Mouse (Mus musculus) layer of hippocampus, postnatal 36 days (tissue): ENCODE measurements around the gene Zfp141. TPM values are rescaled to one million over a fixed set of nuclear protein-coding genes. Genes with fewer than 3 reads are reported as not detected.

ENCODE experiments used
- DNase-seq, 2 experiments: peaks; one replicate each; pipeline ENCODE4 v3.0.0; 2022
- total RNA-seq, 2 experiments: library from RNA; stranded (reverse); gene quantifications; 2 replicates each; pipeline ENCODE4 v1.2.3; 2021

Zfp141 gene
- total RNA-seq, result 10 to 100 TPM; 19.5 to 20.3 TPM

DNA sequence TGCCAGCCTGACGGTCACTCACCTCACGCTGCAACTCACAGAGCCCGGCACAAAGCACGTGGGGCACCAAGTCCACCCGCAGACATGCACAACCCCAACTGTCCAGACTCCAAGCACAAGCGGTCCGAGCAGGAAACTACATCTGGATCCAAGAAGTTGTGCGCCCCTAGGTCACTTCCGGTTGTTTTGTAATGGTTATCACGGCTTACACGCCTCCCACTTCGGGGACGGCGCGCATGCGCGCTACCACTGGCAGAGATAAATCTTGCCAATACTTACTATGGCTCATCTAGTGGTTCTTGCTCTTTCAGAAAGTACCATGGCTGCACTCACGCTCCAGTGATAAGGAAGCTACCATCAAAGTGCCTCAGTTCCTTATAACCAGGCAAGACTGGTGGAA, at the start of gene Zfp141:
Gene Zfp141 (minus strand): TSS at position 153 of the 400 bp plus-strand sequence.
- peak; percentile 83 to 84 for DNase-seq

DNA sequence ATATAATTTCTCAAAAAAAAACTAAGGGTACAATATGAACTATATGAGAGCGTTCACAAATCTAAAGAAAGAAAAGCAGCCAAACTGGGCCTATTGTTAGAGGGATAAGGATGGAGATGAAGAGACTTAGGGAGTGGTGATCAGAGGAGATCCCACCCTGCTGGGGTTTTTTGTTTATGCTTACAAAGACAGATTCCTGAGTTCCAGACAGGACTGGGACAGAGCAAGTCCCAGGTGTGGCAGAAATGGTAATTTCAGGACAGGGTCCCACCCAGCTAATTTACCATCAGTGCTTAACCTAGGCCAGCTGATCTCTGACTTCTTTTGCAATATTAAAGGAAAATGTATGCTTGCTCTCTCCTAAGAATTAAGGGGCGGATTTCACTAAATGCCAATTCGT, 46.2 kb upstream of the Zfp141 start:
- DNase-seq, result no peak

DNA sequence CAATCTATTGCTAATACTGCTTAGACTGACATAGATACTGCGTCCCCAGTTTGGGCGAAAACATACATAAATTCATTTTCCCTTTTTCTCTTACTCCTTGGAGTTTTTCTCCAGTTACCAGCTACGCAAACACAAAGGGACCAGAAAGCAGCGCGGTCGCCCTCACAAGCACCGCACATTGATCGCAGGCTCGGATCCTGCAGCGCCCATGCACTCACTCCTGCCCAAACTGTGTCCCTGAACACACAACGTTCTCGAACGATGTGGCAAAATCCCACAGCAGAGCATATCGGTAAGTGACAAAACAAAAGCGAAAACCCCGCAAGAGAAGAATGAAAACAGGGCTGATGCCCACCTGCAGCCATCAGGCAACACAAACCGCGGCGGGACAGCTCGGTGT, 354 bp downstream of the Zfp141 start:
- no peak for DNase-seq

DNA sequence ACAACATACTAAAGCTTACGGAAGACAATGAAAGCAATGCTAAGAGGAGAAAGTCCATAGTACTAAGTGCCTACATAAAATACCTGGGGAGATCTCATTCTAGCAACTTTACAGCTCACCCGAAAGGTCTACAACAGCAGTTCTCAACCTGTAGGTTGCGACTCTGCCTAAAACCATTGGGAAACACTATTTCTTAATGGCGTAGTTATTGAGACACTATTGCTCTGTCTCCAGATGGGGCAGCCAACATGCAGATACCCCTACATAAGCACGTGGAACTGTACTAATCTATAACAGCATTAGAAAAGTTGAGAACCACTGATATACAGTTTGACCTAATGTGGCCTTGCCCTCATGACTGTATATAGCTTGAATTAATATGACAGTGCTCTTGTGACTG, 7.3 kb downstream of the Zfp141 start:
- DNase-seq, result no peak

DNA sequence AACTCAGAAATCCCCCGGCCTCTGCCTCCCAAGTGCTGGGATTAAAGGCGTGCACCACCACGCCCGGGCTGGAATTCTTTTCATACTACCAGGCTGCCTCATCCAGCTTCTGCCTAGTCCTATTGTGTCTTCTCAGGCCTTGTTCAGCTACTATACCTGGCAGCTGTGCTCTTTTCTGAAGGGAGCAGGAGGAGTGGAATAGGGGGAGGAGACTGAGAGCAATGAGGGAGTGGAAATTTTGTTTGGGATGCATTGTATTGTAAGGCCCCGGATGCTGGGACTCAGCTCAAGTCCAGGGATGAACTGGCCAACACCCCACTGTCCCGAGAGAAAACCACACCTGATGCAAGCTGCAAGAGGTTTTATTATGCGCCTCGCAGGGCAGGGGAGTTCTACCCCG, 8.2 kb downstream of the Zfp141 start:
- no peak for DNase-seq

DNA sequence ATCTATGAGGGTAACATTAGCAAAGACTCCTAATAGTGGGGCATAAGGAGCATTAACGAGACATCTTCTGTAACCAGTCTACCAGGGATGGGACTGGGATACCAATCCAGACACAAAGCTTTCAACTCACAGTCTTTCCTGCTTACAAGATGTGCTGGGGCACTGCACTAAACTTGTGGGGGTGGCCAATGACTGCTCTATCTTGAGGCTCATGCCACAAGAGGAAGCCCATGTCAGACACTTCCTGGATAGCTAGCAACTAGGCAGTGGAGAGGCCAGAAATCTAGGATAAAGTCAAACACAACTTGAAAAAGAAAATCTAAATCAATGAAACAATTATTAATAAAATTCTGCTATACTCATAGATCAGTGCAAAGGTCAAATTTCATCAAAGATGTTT, 9.3 kb downstream of the Zfp141 start:
- no peak for DNase-seq

DNA sequence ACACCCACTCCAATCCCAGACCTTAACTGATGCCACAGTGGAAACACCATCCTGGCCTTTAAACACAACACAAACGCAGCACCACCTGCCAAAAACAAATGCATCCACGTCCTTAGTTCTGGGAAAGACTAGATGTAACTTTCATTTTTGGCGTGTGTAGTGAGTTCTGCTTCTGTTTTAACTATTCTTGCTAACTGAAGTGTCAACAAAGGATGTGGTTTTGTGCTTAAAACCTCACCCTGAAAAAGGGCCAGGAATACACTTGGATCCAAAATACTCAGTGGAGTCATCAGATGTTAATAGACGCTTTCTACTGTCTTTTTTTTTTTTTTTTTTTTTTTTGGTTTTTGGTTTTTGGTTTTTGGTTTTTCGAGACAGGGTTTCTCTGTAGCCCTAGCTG, 14.7 kb downstream of the Zfp141 start:
- no peak for DNase-seq

DNA sequence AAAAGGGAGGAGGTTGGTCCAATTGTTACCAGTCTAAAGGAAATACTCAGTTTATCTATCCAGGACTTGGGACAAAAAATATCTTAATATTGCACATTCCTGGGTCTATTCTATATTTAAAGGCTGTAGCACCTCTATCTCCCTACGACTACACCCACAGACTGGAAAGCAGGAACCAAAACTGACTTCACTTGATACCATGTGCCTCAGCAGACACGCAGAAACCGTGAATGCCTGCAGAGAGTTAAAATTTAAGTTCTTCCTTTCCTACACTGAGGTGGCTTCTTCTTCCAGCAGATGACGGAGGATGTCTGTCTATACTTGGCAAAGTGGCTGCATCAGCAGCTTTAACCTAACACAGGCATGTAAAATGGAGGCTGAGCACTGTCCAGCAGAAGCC, 15.2 kb downstream of the Zfp141 start:
- no peak for DNase-seq

DNA sequence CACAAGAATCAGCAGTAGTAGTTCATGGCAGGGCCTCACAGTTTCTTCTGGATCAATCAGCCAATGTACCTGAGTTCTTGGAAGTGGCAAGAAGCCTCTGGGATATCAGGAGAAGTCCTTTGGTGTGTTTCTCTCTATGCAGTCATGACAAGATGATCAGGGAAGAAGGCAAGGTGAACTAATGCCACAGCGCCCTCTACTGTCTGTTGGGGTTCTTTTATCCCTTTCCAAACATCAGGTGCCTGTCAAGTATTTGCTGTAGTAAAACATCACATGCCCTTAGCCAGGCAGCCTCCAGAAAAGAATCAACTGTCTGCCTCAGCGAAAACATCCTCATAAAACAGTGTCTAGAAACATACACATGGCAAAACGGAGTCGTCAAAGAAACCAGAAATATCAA, 50.9 kb downstream of the Zfp141 start:
- no peak for DNase-seq

DNA sequence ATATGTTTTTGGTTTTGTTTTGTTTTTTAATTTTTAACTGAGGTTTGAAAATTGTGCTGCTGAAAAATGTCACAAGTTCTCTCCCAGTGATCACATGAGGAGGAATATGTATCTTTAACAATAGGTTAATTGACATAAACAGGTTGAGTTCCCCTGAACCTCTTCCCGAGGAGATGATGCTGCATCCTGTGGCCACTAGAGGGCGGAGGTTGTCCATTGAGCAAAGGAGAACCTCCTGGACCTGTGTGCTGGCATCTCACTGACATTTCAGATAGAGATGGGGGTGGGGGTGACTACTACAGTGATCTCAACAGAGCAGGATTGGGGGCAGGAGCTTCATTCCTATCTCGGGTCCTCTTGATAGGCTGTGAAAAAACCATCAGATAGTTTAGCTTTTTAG, 54.9 kb downstream of the Zfp141 start:
- DNase-seq, result no peak

DNA sequence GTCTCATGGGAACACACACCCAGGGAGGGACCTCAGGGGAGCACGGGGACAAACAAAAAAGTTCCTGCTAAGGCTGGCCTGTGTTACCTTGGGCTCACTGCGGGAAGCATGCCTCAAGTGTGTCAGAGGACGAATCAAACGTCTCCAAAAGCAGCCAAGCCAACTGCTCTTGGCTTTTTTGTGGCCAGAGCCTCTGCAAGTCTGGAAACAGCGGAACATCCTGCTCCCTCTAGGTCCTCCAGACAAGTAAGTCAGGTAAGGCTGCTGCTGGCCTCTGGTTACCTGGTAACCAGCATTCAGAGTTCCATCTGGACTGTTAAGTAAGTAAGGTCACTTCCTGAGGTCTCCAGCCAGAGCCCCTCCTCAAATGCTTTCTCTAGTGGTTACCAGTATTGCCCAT, 57.7 kb downstream of the Zfp141 start, which contains the start of gene 4933421I07Rik:
Gene 4933421I07Rik (minus strand): TSS at position 271 of the 400 bp plus-strand sequence.
- DNase-seq, result no peak

DNA sequence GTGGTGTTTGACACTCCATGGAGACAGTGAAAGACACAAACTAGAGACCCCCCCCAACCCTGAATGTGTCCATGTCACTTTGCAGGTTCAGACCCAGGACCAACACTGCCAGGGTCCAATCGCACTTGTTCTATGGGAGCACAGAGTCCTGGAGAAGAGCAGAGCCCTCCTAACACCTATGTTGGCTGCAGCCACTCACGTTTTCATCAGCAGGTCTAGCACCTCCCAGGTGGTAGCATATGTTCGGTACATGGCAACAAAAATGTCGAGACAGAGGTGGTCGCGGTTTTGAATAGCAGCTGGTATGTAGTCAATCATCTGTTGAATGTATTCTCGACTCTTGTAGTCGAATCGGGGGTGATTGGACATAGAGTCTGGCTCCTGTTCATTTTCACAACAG, 58.2 kb downstream of the Zfp141 start:
- no peak for DNase-seq

Other genes with a start within 250 kb of the Zfp141 start
- gene Vmn2r61, start 245.7 kb downstream of the Zfp141 start, total RNA-seq, result not detected
- not detected for gene 4933421I07Rik, start 57.6 kb downstream of the Zfp141 start, total RNA-seq
- not detected for gene Gm21028, start 72.8 kb upstream of the Zfp141 start, total RNA-seq
- 1 to 10 TPM; 2.8 to 3.3 TPM for gene Zfp977, start 86.8 kb upstream of the Zfp141 start, total RNA-seq
- gene Zfp976, start 136.8 kb upstream of the Zfp141 start, total RNA-seq, result 1 to 10 TPM; 4.9 to 5.2 TPM
- gene Zfp975, start 187.0 kb upstream of the Zfp141 start, total RNA-seq, result 1 to 10 TPM; 6.8 to 8.5 TPM
- gene Gm17067, start 221.3 kb upstream of the Zfp141 start, total RNA-seq, result not detected